Mouse (Mus musculus): ENCODE measurements around the gene Mpp3.
"Not testable (repeated sequence)": the region's sequence is repeated elsewhere in the genome, so short reads cannot be mapped to it uniquely, and the experiment has no call there.

The Mpp3 gene

DNA sequence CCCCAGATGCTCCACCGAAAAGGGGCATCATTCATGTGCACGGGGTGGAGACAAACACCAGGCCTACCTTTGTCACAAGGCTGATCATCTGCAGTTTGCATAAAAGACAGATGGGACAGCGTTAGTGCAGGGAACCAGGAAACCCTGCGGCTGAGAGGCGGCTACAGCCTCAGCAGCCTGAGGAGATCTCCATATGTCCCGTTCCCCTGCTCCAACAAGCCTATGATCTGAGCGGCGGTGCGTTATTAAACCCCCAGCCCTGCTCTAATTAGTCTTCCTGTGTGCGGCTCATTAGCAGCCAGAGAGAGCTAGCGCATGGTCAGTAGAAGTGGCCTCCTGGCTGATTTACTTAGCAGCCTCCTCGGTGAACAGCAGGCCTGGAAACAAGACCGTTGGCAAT lies 18.1 kb downstream of the Mpp3 start:
- DNase-seq (ENCODE audit: low spot score in 2 of 2) = peak in 1 of 2 experiments; percentile 59

DNA sequence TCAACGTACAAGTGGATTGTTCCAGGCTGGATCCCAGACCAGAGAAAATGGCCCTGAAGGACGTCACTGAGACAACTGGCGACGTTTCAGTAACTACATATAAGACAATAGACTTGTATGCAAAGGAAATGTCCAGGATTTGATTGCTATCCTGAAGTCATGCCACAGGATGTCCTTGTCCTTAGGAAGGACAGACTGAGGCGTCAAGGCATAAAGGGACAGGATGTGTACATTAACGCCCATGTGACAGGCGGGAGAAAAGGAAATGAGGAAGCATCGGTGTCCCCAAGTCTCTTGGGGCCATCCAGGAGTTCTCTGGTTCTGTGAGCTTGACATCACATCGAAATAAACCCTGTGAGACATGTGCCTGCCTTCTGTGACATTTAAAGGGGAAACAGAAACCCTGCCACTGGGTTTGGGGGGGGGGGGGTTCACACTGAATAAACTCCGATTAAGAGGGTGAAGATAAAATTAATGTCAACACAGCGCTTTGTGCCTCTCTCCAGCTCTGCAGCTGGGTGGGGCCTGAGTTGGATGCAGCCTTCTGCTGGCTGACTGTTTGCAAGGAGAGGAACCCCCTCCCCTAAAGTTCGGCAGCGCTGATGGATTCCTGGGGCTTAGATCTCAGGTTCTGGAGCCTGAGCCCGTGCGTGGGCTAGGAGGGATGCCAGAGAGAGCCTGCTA lies 19.2 kb downstream of the Mpp3 start:
- no peak for DNase-seq (ENCODE audit: low spot score in 2 of 2)

DNA sequence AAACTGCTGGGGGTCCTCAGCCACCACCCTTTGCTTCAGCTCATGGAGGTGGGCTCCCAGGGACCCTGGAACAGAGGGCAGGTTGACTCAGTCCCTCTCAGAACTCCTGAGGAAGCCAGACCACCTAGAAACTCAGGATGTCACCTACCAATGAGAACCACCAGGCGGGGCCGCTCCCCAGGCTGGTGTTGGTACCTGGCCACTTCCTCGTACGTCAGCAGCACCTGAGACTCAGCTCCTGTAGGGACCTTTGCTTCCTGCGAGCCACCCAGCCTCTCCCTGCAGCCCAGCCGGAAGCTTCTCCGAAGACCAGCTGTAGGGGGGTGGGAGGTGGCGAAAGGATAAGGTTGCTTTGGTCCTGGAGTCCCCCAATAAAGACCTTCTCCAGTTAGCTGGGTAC lies 19.9 kb downstream of the Mpp3 start:
- DNase-seq (ENCODE audit: low spot score in 2 of 2) = no peak

DNA sequence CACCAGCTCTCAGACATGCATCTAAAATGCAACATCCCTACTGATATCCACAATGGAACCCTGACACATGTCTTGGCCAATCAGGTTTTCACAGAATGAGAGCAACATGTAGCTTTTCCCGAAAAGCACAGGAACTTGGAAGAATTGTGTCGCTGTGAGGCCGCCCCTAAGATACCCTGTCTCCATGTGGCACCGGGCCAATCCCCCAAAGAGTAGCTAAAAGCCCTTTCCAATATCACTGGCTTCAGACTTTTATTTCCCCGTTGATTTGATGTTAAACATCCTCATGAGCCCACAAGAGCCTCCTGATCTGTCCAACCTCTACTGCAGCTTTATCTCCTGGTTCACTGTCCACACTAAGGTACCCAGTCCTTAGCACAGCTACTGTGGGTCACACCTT lies 21.6 kb downstream of the Mpp3 start:
- no peak for DNase-seq (ENCODE audit: low spot score in 2 of 2)

DNA sequence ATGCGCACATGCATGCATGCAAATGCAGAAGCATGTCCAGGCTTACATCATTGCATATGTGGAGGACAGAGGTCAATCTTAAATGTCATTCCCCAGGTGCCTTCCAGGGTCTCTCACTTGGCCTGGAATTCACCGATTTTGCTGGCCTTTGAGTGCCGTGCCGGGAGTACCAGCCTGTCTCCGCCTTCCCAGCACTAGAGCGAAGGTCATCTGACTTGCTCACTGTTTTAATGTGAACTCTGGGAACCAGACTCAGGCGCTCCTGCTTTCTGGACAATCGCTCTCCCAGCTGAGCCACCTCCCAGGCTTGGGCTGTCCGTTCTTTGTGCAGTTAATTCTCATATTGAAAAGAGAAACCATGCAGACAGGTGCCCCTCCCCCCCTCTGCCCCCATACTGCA lies 22.0 kb downstream of the Mpp3 start:
- no peak for DNase-seq (ENCODE audit: low spot score in 2 of 2)

DNA sequence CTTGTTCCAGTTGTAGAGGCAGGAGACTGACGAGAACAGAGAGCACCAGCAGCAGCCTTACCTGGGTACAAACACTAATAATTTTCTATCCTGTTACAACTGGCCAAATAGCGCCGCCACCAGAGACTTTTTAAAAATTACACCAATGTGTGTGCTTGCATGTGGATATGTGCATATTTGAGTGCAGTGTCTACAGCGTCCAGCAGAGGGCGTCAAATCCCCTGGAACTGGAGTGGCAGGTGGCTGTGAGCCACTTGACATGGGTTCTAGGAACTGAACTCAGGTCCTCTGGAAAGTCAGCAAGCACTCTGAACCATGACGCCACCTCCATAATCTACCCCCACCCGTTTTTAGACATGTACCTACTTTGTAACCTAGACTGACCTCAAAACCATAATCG lies 24.0 kb downstream of the Mpp3 start:
- DNase-seq (ENCODE audit: low spot score in 2 of 2) = no peak

DNA sequence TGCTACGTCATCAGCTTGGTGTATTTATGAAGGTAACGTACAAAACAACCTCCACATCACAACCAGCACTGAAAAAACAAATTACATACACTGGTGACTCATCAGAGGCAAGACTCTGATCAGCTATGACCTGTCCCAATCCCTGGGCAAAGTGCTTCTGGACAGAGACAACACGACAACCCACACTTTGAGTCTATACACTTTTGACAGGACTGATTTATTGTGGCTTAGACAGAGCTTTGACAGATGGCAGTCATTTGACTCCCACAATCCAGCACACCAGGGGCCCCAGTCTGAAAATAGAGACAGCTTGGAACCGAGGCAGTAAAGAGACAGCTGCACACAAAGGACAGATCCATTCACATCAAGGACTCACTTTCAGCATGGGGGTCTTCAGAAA lies 28.8 kb downstream of the Mpp3 start:
- no peak for DNase-seq (ENCODE audit: low spot score in 2 of 2)

DNA sequence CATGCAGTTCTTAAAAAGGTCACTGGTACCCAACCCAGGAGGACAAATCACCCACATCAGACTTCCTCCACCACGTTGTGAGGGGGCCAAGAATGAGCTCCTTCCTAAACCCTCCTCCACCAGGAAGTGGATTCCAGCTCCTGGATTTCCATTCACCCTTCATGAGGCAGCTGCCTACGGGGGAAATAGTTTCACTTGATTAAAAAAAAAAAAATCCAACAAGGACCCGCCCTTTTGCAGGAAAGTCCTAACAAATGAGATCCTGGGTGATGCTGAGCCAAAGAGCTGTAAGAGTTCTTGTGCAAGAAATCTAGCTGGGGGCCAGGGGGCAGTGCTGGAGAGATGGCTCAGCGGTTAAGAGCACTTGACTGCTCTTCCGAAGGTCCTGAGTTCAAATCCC lies 30.0 kb downstream of the Mpp3 start:
- DNase-seq (ENCODE audit: low spot score in 2 of 2) = no peak

DNA sequence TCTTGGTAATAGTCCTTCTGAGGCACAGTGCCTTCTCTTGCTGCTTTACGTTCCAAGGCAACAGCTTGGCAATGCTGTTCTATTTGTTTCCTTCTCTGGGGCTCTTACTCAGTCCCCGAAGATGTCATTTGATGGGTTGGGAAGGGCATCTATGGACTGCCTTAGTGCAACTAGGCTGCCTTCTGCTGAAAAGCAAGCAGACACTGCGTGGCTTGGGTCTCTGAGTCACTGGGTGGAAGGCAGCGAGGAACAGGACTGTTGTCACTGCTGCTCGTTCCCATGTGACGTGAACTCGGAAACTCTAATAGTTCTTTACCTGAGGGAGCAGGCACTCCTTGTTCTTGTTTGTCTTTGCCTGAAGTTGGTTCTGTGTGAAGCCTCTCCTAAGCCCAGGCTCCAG lies 32.3 kb downstream of the Mpp3 start:
- DNase-seq (ENCODE audit: low spot score in 2 of 2) = no peak

DNA sequence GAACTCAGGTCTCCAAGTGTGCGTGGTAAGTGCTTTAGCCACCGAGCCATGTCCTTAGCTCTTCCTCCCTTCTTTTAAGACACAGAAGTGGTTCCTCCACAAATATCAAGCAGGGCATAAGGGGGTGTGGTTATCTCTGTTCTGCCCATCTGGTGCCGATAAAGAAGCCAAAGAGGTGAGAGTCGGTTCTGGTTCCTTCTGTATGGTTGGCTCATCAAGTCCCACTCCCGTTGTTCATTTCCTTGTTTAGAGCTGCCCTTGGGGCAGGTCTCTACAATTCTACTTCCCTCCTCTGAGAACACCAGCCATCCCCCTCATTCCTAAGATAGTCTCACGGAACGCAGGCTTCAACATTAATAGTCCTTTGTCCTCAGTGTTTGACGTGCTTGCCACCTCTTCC lies 34.2 kb downstream of the Mpp3 start:
- no peak for DNase-seq (ENCODE audit: low spot score in 2 of 2)

DNA sequence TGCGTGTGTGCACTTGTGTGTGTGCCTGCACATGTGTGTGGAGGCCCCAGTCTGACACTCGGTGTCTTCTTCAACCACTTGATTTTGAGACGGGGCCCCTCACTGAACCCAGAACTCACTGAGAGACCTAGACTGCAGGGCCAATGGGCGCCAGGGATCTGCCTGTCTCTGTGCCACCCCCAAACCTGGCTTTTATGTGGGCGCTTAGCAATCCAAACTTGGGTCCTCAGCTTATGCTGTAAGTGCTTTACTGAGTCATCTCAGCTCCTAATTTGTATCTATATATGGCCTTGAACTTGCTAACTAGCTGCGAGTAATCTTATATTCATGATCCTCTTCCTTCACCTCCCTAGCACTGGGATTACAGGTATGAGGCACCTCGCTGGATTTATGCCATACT lies 35.9 kb downstream of the Mpp3 start:
- no peak for DNase-seq (ENCODE audit: low spot score in 2 of 2)

DNA sequence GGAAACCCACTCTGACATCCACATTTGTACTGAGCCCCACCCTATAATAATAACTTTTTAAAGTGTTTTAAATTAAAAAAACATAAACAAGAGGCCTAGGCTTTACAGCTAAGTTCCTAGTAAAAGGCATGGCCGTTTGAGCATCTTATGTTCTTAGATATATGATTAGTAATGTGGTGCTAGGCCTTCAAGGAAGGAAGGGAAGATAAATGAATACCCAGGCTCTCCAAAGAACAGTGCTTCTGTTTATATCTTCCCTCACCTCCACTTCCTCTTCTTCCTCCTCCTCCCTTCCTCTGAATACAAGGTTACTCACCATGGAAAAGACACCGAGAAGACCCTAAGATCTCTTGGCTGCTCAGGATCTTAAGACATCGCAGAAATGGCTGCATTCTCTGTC lies 36.4 kb downstream of the Mpp3 start:
- DNase-seq (ENCODE audit: low spot score in 2 of 2) = no peak

DNA sequence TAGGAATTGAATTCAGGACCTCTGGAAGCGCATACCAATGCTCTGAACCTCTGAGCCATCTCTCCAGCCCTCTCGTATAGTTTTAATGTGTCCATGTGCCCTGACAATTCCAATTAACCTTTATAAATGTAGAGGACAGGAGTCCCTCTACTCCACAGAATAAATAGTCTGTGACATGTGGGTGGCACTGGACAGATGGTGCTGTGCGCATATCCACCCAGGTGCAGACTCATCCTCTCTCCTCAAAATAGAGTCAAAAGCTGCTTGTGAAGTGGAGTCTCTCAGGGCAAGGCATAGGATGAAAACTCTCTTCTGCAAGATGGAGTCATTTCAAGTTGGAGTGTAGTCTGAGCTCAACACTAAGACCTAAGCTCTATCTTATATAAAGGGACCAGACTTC lies 38.0 kb downstream of the Mpp3 start:
- no peak for DNase-seq (ENCODE audit: low spot score in 2 of 2)

DNA sequence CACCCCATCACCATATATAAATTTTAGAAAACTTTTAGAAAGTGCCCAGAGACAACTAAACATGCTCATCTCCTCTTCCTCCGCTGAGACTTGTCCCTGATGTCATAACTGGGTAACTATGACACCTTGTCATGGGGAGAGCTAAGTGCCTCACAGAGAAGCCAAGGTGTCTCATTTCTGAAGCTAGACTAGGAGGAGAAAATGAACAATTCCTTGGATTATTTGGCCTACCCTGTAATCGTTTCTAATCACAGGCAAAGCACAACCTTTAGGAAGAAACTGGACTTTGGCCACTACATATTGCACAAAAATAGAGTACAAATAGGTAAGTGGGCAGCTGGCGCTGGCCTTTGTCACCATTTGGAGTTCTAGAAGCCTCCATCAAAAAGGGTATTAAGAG lies 41.3 kb downstream of the Mpp3 start, which contains the start of gene Dusp3:
TSS of gene Dusp3 (minus strand) at position 101 of the 400 bp plus-strand sequence.
- DNase-seq (ENCODE audit: low spot score in 2 of 2) = no peak

DNA sequence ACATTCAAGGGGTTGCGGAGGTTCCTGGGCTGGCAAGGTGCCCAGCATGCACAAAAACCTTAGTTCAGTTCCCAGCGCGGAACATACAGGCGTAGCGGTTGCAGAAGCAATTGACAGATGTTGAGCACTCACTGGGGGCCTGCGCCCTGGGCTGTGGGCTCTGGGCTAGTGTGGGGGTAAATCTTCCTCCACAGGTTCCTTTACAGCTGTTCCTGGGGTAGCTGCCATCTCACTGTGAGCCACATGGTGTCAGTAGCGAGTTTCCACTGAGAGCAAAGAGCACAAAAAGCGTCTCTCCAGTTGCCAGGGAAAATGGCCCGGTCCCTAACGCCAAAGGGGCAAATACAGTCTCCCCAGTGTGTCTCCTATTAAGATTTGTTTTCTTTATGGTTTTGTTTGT lies 42.3 kb downstream of the Mpp3 start:
- peak; percentile 84 to 88 for DNase-seq (ENCODE audit: low spot score in 2 of 2)

DNA sequence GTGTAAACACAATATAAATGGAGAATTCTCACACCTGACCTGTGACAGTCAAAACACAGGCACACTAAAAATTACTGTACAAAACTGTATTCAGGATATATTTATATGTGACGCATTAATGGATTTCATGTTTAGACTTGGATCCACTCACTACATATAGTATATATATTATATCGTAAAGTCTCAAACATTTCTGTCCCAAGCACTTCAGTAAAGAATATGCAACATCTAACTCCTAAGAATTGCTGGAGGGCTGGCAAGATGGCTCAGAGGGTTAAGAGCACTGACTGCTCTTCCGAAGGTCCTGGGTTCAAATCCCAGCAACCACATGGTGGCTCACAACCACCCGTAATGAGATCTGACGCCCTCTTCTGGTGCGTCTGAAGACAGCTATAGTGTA lies 42.8 kb downstream of the Mpp3 start:
- DNase-seq (ENCODE audit: low spot score in 2 of 2) = not testable (repeated sequence)

DNA sequence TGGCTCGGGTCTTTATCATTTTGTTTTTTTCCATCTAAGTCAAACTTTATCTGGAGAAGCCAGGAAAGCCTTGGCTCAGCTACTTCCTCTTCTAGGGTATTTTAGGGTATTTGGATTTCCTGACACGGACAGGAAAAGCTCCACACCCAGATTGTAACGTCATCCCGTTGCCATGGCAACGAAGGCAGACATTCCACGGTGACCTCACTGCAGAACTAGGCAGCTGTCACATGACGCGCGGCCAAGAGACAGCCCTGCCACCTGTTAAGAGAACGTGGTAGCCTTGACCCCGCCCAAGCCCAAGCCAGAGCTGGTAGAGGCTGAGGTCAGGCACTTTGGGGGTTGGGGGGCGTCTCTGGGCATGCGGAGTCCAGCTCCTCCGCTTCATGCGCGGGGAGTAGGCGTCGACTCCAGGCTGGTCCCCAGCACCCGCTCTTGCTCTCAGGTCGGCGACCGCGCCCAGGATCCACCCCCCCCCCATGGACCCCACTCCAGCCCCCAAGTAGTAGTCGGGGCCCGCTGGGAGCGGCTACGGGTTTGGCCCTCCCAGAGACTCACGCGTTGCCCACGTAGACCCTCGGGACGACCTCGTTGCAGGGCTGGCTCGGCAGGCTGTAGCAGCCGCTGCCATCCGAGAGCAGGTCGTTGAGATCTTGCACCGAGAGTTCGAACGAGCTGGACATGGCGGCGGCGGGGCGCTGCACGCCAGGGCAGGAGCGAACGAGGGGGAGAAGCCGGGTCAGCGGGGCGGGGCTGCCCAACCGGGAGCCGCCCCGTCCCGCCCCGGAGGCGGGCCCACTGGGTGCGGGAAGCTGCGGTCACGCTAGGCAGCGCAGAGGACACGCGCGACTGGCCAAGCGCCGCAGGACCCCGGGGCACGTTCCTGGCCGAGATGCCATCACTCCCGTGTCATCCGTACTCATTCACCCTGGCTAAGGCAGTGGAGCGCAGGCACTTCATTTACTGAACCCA lies 43.9 kb downstream of the Mpp3 start, which contains the start of gene Cfap97d1:
TSS of gene Cfap97d1 (plus strand) at position 226 of the 972 bp plus-strand sequence.
- peak; percentile 70 to 86 for DNase-seq (ENCODE audit: low spot score in 2 of 2)

DNA sequence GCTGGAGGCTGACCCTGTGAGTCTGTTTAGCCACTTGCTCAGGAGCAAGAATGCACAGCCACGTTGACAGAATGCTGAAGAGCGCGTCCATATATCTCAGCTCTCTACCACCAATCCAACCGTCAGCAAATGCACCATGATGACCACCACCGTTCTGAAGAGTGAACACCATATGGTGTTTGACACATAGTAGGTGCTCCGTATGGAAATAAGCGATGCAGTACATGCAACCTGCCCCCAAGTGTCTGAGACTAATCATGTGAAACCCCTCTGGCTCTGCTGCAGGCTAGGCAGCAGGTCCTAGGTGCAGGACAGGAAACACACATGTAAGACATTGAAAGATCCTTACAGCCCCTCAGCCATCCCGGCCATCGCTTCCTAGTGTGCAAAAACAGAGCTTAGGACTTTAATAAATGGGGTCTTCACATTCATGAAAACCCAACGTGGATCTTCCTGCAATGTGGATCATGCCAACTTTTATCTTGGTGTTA lies 44.8 kb downstream of the Mpp3 start:
- no peak for DNase-seq (ENCODE audit: low spot score in 2 of 2)

DNA sequence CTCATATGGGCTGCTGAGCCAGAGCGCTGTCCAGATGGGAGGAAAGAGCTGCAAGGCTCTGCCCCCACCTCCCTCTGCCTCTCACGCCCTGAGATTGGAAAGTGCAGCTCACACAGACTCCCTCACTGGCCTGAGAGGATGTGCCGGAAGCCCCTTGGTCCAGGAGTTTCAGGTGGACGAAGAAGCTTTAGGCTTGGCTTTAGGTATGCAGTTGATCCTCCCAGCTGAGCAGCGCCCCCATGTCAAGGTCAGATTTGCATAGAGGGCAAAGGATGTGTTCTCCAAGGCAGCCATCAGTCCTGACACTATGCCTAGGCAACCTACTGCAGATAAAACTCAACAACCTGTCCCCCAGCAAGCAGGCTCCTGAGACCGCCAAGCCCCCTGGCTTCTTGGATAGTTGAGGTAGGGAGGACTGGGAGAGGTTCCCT lies 45.3 kb downstream of the Mpp3 start:
- DNase-seq (ENCODE audit: low spot score in 2 of 2) = no peak

DNA sequence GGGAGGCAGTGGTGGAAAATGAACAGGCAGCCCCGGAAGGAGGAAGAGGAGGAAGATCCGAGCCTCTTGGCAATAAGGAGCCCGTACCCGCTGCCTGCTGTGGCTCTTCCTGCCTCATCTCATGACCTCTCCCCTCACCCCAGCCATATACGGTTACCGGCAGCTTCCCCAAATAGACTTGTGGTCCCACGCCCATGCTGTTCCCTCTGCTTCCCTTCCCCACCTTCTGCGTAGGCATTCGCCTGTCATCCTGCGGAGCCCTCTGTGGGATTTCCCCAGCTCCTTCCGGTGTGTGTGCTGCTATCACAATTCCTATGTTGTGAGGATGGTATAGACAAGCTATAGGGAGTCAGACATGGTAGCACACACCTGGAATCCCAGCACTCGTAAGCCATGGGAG lies 46.4 kb downstream of the Mpp3 start:
- no peak for DNase-seq (ENCODE audit: low spot score in 2 of 2)

DNA sequence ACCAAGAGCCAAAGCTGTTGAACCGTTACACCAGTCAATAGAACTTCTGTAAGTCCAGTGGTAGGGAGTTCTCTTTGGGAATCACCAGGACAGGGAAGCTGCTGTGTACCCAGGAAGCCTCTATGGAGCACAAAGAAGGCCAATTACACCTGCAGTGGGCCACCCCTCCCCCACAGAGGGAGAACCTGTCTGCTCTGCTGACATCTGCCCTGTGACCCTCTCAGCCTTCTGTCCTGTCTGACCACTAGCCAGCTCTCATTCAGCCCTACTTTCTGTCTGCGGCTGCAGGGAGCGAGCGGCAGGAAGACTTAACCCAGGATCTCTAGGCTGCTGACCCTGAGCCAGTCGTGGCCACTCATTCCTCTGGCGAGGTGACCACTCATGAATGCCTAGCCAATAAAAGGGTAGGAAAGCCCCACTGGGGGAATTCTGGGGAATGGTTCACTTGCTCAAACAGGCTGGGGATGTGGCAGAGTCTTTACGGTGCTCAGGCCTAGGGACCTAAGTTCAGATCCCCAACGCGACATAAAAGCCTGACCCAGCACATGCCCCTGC lies 47.6 kb downstream of the Mpp3 start:
- no peak for DNase-seq (ENCODE audit: low spot score in 2 of 2)

DNA sequence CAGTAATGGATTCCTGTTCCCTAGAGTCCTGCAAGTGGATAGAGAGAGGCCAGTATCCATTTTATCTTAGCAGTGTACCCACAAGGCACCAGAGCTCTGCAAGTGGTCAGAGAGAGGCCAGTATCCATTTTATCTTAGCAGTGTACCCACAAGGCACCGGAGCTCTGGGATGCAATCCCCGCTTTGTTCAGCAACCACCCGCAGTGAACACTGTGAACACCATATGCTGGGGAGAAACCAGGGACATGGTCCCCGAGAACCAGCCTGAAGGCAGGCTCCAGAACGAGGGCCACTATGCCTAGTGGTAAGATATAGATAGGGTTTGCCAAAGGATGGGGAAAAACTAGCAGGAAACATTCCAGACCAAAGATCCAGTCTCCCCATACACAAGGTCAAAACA lies 49.1 kb downstream of the Mpp3 start:
- DNase-seq (ENCODE audit: low spot score in 2 of 2) = no peak

Measured in cerebellum, postnatal 4 days (tissue).